Mouse (Mus musculus): Measurements from ENCODE around the gene Gm45234.
A peak's percentile ranks its signal among the peaks of the same experiment; 100 is the strongest.

DNA sequence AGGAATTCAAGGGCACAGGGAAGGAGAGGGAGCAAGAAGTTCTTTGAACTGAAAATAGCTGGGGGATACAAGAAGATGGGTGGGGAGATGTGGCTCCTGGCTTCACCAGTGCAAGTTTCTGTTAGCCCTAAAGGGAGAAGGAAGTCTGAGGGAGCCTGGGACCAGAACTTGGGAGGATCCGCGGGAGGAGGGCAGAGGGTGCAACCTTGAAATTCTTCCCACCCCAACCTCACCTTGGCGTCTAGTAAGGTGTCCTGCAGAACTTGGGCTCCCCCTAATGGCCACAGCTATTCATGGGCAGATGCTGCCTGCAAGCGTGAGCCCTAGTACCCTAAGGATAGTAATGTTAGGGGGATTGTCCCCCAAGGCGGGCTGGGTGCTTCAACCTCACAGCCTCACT is 3.4 kb upstream of the Gm45234 start:
- TF ChIP-seq CTCF (conservative IDR thresholded peaks at IDR 0.05; ENCODE audit: insufficient read depth, insufficient read length, low read depth, low read length) (peak; percentile 99), POLR2A (IDR thresholded peaks at IDR 0.05; ENCODE audit: low read depth, low read length) (no peak)

Data from kidney, adult 2 months (tissue).